Mouse (Mus musculus): ENCODE measurements around the gene Tiprl.

DNA sequence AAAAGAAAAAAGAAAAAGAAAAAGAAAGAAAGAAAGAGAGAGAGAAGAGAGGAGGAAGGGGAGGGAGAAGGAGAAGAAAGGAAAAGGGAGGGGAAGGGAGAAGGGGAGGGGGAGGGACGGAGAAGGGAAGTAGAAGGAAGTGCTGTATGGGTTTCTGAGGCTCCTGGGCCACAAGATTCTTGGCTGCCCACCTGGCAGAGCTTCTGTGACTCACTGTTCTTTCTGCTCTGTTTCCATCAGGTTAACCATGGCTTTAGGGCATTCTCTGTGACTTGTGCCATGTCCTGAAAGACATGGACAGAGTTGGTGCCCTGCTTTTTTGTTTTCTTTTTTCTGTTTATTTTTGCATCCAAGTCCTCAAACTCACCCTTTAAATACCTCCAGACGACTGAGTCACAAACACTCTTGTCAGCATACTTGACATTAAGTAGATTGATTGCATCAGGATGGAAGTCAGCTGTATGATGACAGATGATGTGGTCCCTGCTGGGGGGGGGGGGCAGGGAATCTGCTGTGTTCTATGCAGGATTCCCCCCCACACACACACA is 33.2 kb downstream of the Tiprl start:
- no peak for TF ChIP-seq CTCF (IDR thresholded peaks at IDR 0.05; ENCODE audit: control insufficient read depth, insufficient read depth, insufficient replicate concordance, low read depth, low read length)
- no peak for TF ChIP-seq POLR2A (IDR thresholded peaks at IDR 0.05; ENCODE audit: control insufficient read depth, low read depth, low read length)
